Mouse (Mus musculus) erythroblast, embryonic 14.5 days (primary cell): ENCODE measurements around the gene Slc25a45.

ENCODE experiments used
- GATA1 ChIP-seq: IDR thresholded peaks from 2 replicates; pipeline ENCODE4 v1.6.1; 2012; ENCODE audit warnings: low read length, inconsistent platforms, mixed read lengths
- TAL1 ChIP-seq: IDR thresholded peaks from 3 replicates; pipeline ENCODE4 v1.6.1; 2012; ENCODE audit warnings: low read length, inconsistent platforms, mixed read lengths

GRCm38 (mm10) chr19:5885838-5886237, 8.2 kb downstream of the Slc25a45 start:
- TF ChIP-seq TAL1 (no peak), GATA1 (no peak)
